Mouse (Mus musculus) thymus, postnatal 25 days (tissue): ENCODE data around the gene Kif27.
"Not testable (repeated sequence)": the region's sequence is repeated elsewhere in the genome, so short reads cannot be mapped to it uniquely, and the experiment has no call there.

Experiments
- DNase-seq: peaks from one replicate; pipeline ENCODE4 v3.0.0; 2022

Gene Kif27

DNA sequence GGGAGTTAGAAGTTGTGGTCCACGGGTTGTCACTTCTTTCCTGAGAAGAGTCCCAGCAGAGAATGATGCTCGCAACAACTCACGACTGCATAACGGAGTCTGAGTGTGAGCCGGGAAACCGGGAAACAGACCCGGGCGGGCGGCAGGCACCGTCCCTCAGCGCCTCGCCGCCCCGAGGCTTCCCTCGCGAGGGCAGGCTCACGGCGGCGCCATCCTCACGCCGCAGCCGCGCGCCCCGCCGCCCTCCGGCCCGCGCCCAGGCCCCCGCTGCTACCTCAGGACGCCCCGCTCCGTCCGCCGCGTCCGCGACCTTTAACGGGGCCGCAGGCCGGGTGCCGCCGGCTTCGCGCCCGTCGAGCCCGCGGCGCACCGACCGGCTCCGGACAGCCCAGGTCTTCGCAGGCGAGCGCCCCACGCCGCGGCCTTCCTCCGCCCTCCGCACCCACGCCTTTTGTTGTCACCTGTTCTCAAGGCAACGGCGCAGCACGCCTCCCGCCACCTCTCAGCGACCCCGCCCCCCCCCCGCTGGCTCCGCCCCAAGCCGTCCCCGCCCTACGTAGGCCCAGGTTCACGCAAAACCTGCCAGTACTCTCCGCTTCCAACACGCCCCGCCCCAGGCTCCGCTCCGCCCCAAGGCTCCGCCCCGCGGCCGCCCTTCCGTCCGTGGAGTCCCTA lies at the start of gene Kif27:
Gene Kif27 (minus strand): TSS at position 494 of the 675 bp plus-strand sequence.
- DNase-seq = peak; percentile 88

DNA sequence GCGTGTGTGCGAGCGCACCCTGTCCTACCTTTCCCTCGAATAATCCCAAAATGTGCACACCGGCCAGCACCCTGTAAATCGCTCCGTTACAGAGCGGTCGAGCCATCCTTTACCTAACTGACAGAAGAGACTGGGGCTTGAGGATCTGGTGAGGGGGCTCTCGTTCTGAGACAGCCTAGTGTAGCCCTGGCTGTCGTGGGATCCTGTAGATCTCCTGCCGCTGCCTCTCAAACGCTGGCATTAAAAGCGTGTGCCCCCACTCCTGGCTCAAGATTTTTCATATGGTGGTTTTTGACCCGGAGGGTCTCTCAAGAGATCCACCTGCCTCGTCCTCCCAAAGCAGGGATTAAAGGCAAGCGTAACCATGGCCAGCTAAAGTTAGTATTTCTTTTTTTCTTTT lies 44.3 kb upstream of the Kif27 start, which contains the start of gene Hnrnpk:
Gene Hnrnpk (minus strand): TSS at position 101 of the 400 bp plus-strand sequence.
- not testable (repeated sequence) for DNase-seq

- peak; percentile 89 for DNase-seq
Measured at GRCm38 (mm10) chr13:58402744-58403110, 43.8 kb upstream of the Kif27 start.

- peak; percentile 99 for DNase-seq
Measured at GRCm38 (mm10) chr13:58402003-58402743, 43.3 kb upstream of the Kif27 start, which contains the start of gene Rmi1. Gene Rmi1 (plus strand): TSS chr13:58402248.

DNA sequence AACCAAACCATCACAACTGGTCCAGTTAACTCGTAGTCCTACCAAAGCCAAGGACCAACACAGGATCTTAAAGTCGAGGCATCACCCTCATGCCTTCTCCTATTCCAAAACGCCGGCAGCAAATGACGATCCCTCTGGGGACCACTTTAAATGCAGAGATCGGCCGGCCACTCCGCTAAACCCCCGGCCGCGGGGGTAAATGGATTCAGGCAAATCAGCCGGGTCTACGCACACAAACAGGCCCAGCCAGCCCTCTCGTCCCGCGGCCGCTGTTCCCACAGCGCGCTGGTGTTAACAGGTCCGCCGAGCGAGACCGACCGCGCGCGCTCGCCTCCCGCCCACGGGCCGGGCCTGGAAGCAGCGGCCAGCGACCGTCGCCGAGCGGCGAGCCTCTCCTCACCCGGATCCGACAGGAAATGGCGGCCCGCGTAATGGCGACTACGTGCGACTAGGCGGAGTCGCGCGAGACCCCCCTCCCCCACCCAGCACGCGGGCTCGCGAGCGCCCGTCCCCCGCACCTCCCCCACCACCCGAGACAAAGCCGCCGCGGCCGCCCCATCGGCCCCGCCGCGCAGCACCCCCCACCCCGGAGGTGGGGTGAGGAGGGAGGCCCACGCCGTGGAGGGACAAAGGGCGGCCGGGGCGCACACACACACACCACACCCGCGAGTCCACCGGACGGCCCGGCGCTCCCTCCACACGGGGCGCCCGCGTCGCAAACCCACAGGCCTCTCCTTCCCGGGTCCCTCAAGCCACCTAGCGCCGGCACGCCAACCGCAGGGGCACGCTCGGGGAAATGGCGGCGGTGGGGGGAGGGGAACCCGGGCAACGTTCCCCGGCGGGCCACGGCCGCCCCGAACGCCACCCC lies 42.4 kb upstream of the Kif27 start:
- peak; percentile 74 for DNase-seq

GRCm38 (mm10) chr13:58400576-58400975 lies 41.7 kb upstream of the Kif27 start:
- no peak for DNase-seq

DNA sequence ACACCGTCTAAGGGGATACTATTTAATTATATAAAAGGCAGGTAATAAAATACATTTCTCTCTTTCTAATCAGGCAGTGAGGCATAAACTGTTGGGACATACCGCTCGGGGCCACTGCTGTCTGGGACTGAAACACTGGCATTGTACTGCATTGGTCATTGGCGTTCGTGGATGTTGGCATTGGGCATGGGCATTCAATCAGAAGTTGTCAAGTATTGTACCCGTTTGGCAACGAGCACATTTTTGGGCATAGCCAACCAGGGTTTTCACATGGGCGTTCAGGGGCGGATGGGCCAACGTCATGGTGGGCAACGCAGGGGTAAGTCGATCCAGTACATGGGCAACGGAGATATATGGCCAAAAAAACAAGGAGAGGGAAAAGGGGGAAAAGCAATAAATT lies 38.7 kb upstream of the Kif27 start:
- no peak for DNase-seq

GRCm38 (mm10) chr13:58394392-58394791 lies 35.5 kb upstream of the Kif27 start:
- DNase-seq = not testable (repeated sequence)

GRCm38 (mm10) chr13:58389324-58389951 lies 30.5 kb upstream of the Kif27 start:
- no peak for DNase-seq

DNA sequence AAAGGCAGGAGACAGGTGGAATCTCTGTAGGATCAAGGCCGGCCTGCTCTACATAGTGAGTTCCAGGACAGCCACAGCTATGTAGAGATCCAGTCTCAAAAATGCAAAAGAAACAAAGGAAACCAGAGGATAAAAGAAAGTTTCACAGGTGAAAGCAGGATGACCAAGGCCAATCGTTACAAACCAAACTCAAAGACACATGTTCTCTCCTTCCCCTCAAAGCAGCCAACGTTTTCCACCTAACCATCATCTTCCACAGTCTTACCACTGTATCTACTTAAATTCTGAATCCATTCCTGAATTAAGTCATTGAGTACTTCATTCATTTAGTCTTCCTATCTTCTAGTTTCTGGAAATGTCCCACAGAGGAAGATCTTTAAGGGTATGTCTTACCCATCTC lies 29.5 kb upstream of the Kif27 start:
- no peak for DNase-seq

DNA sequence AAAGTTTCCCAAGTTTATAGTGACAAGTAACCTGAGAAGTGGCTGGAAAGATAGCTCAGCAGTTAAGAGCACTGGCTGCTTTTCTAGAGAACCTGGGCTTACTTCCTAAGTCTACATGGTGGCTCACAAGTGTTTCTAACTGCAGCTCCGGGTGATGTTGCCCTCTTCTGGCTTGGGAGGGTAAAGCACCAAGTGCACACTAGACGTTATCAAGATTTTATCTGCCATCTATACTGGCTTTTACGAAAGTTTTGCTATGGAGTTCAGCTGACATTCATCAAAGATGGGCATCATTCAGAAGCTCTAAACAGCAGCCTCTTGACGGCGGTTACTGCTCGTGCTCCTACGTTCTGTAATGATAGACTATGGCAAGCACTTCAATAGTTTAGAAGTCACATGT lies 29.0 kb upstream of the Kif27 start:
- DNase-seq = peak; percentile 86

GRCm38 (mm10) chr13:58385547-58385920 lies 26.6 kb upstream of the Kif27 start:
- no peak for DNase-seq

DNA sequence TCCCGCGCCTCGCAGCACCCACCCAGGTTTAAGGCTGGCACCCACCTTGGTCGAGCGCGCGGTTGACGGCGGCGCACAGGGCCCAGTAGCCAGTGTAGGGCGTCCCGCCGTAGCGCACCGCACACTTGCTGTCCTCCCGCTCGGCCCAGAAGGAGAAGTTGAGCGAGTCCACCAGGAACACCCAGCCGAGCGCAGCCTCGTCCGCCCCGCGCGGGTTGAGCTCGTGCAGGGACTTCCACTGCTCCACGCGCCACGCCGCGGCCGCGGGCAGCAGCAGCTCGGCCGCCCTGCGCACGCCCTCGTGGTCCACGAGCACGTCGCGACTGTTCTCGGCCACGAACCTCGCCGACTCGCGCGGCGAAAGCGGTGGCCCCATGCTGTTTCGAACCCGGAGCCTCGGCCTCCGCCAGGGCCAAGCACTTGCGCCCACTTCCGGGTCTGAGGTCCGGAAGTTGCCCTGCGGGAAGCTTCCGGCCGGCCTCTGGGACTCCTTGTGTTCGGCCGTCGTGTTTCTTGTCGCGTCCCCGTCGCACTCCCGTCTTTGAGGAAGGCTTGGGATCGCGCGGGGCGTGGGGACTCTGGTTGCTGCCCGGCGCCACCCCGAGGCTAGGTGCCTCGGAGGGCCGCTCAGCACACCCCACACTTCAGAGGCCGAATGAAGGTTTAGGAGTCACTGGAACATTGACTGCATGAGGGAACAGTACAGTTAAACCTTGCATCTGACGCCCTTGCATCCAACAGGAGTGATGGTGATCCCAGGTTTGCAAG lies 26.0 kb upstream of the Kif27 start, which contains the start of gene 2210016F16Rik:
Gene 2210016F16Rik (minus strand): TSS at position 447 of the 768 bp plus-strand sequence.
- DNase-seq = peak; percentile 69

DNA sequence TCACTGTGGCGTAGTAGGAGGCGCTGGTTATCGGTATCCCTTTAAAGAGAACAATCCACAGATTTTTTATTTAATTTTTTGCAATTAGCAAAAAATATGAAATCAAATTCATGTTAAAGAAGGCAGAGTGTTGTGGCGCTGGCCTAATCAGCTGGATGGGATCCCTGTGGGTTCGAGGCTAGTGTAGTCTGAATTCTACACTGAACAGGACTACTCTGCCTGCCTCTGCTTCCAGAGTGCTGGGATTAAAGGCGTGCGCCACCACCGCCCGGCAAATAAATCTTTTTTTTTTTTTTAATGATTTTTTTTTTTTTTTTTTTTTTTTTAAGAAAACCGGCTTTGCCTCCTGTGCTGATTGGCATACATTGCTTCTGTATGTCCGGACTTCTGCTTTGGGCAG lies 25.4 kb upstream of the Kif27 start:
- DNase-seq = no peak

DNA sequence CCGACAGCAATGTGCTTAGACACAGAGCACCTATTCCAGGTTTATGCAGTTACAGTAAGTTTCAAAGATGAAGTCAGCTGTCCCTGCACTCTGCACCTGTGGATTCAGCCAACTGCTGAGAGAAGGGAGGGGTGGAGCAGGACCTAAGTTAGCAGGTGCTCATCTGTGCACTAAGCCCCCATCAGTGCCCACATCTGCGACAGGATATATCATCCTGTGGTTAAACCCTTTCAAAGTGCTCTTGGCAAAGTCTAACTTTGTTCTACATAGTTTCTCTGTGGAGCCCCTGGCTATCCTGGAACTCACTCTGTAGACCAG lies 14.2 kb upstream of the Kif27 start:
- DNase-seq = peak; percentile 51

- DNase-seq = no peak
Measured at GRCm38 (mm10) chr13:58372278-58373152, 13.6 kb upstream of the Kif27 start.

GRCm38 (mm10) chr13:58368835-58369234 lies 9.9 kb upstream of the Kif27 start:
- no peak for DNase-seq

GRCm38 (mm10) chr13:58367641-58368040 lies 8.7 kb upstream of the Kif27 start:
- DNase-seq = no peak

DNA sequence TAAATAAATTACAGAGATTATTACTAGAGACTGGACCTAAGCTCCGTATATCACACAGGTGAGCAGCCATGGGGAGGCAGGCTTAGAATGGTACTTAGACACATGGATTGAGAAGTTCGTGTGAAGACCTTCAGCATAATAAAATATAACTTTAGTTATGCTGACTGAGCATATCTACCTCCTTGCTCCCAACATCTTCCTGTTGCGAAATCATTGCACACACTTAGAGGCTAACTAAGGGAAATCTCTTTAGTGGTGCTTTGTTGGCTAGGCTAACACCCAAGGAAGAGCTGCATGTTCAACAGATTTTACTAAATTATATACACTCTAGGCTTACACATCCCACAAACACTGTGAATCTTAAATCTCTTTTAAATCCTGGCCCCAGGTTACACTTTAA lies 7.5 kb upstream of the Kif27 start:
- DNase-seq = no peak

DNA sequence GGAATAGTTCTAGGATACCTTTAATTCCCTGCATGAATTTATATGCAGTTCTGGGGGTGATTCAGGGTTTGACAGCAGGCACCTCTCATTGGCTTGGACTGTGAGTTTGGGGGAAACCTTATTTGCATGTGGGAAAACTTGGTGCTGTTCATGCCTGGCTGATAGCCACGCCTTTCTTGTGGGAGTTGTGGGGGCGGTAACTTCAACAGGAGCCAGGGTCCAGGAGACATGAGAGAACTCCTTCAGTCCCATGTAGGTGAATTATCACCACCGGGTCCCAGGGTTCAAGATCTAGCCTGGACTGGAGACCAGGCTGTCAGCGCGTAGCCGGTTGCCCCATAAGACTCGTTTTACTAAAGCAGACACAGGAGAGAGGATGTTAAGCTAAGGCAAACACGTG lies 6.3 kb upstream of the Kif27 start:
- DNase-seq = not testable (repeated sequence)
